Mouse (Mus musculus): Measurements from ENCODE around the gene Lrrfip1. TPM values are rescaled to one million over a fixed set of nuclear protein-coding genes. Genes with fewer than 3 reads are reported as not detected.

Gene Lrrfip1
- total and polyA plus RNA-seq, 2 experiments from 2014 or later = 52.4 to 62.0 TPM

DNA sequence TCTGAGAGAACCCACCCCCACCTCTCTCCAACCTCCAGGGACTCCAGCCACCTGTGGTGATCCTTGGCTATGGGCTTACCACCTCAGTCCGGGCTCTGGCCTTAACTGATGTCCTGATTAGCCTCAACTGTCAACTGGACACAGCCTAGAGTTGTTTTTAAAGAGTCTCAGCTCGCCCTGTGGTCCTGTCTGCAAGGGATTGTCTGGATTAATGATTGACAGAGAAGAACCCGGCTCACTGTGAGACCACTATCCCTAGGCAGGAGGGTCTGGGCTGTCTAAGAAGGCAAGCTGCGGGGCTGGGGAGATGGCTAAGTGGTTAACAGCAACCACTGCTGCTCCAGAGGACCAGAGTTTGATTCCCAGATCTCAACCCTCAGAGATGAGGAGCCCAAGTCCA, 36.0 kb upstream of the Lrrfip1 start:
- Histone ChIP-seq H3K27ac (ENCODE audit: low read depth, low read length) (no peak overlapping the region), H3K4me1 (ENCODE audit: insufficient read depth) (no peaks in the 10 kb centered on the region), H3K36me3 (ENCODE audit: insufficient read depth) (no peaks in the 10 kb centered on the region), H3K4me3 (ENCODE audit: low read depth, low read length) (no peak overlapping the region), H3K9me3 (ENCODE audit: low read length) (no peaks in the 10 kb centered on the region), H3K4me2 (ENCODE audit: low read depth) (no peak overlapping the region), H3K9ac (no peak overlapping the region), H3K27me3 (ENCODE audit: insufficient read depth, low read length) (peaks cover 4% of the 10 kb centered on the region)
- ATAC-seq (no peak), DNase-seq (no peak)
- 55% methylated on average over 4 of the region's 4 CpGs for WGBS
- TF ChIP-seq CTCF (IDR thresholded peaks at IDR 0.05; ENCODE audit: low read depth) = no peak

DNA sequence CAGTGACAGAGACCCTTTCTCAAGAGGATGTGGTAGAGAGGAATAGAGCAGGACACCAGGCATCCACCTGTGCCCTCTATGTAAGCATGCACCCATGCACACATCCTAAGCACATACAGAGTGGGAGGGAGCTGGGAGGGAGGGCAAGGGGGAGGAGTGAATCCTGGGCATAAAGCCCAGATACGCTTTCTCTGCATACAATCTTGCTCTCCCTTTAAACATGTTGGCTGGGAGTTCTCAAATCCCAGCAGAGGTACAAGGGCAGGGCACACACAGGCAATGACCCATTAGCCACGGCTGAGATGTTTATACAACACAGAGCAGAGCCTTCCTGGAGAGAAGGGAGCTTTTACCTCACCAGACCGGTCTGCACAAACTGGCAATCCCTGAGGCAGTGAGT, 35.5 kb upstream of the Lrrfip1 start:
- Histone ChIP-seq H3K27ac (ENCODE audit: low read depth, low read length) (no peak overlapping the region), H3K27me3 (ENCODE audit: insufficient read depth, low read length) (peaks cover under 1% of the 10 kb centered on the region), H3K9me3 (ENCODE audit: low read length) (no peaks in the 10 kb centered on the region), H3K4me2 (ENCODE audit: low read depth) (no peak overlapping the region), H3K4me1 (ENCODE audit: insufficient read depth) (no peaks in the 10 kb centered on the region), H3K9ac (no peak overlapping the region), H3K36me3 (ENCODE audit: insufficient read depth) (no peaks in the 10 kb centered on the region), H3K4me3 (ENCODE audit: low read depth, low read length) (no peak overlapping the region)
- no peak for TF ChIP-seq CTCF (IDR thresholded peaks at IDR 0.05; ENCODE audit: low read depth)
- DNase-seq = peak; percentile 18
- WGBS = 21% methylated on average over 3 of the region's 3 CpGs
- peak; percentile 30; the same call in 1 of the 2 replicates for ATAC-seq

DNA sequence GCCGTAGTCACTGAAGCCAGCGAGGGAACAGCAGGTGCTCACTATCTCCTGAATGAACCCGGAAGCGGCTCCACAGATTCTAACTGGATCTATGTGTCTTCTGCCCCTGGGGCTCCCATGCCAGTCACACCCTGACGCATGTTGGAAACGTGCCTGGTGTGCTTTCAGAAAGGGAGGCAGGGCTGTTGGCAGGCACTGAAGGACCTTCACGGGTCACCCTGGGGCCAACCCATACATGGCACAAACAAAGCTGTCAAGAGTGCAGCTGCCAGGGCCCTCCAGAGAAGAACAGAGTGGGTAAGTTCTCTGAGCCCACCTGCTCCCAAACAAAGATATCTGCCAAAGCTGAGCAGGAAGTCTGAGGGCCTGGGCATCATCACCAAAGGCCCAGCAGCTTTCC, 31.0 kb upstream of the Lrrfip1 start:
- ATAC-seq (peak; percentile 83), DNase-seq (peak; percentile 59)
- Histone ChIP-seq H3K4me2 (ENCODE audit: low read depth) (no peak overlapping the region), H3K36me3 (ENCODE audit: insufficient read depth) (no peaks in the 10 kb centered on the region), H3K9ac (no peak overlapping the region), H3K4me1 (ENCODE audit: insufficient read depth) (no peaks in the 10 kb centered on the region), H3K4me3 (ENCODE audit: low read depth, low read length) (no peak overlapping the region), H3K9me3 (ENCODE audit: low read length) (no peaks in the 10 kb centered on the region), H3K27ac (ENCODE audit: low read depth, low read length) (no peak overlapping the region), H3K27me3 (ENCODE audit: insufficient read depth, low read length) (0 out of 2 replicates have a peak, but pooled peaks cover under 1% of the 10 kb centered on the region)
- no peak for TF ChIP-seq CTCF (IDR thresholded peaks at IDR 0.05; ENCODE audit: low read depth)
- WGBS = 33% methylated on average over 7 of the region's 7 CpGs

GRCm38 (mm10) chr1:90968649-90969048, 29.9 kb upstream of the Lrrfip1 start:
- no peaks in the 10 kb centered on the region for H3K36me3 ChIP-seq (ENCODE audit: insufficient read depth)
- H3K27ac ChIP-seq (ENCODE audit: low read depth, low read length) = no peak overlapping the region
- H3K4me1 ChIP-seq (ENCODE audit: insufficient read depth) = no peaks in the 10 kb centered on the region
- ATAC-seq (no peak), DNase-seq (no peak)
- 66% methylated on average over 4 of the region's 4 CpGs for WGBS
- H3K4me3 ChIP-seq (ENCODE audit: low read depth, low read length) = no peak overlapping the region
- TF ChIP-seq CTCF (IDR thresholded peaks at IDR 0.05; ENCODE audit: low read depth) = no peak
- no peak overlapping the region for H3K4me2 ChIP-seq (ENCODE audit: low read depth)
- no peaks in the 10 kb centered on the region for H3K9me3 ChIP-seq (ENCODE audit: low read length)
- H3K27me3 ChIP-seq (ENCODE audit: insufficient read depth, low read length) = 0 out of 2 replicates have a peak, but pooled peaks cover 5% of the 10 kb centered on the region
- H3K9ac ChIP-seq = no peak overlapping the region

GRCm38 (mm10) chr1:90969347-90969784, 29.2 kb upstream of the Lrrfip1 start, which contains the start of gene Rab17:
Gene Rab17, minus strand, starts transcription at chr1:90969661.
- Histone ChIP-seq H3K9me3 (ENCODE audit: low read length) (no peaks in the 10 kb centered on the region), H3K4me1 (ENCODE audit: insufficient read depth) (no peaks in the 10 kb centered on the region), H3K27ac (ENCODE audit: low read depth, low read length) (no peak within 1 kb of the TSS), H3K4me3 (ENCODE audit: low read depth, low read length) (no peak within 1 kb of the TSS), H3K4me2 (ENCODE audit: low read depth) (no peak within 1 kb of the TSS), H3K36me3 (ENCODE audit: insufficient read depth) (no peaks in the 10 kb centered on the region), H3K27me3 (ENCODE audit: insufficient read depth, low read length) (0 out of 2 replicates have a peak, but pooled peaks cover 5% of the 10 kb centered on the region), H3K9ac (no peak within 1 kb of the TSS)
- ATAC-seq (no peak), DNase-seq (no peak)
- WGBS = 35% methylated on average over 9 of the region's 9 CpGs
- TF ChIP-seq CTCF (IDR thresholded peaks at IDR 0.05; ENCODE audit: low read depth) = no peak

DNA sequence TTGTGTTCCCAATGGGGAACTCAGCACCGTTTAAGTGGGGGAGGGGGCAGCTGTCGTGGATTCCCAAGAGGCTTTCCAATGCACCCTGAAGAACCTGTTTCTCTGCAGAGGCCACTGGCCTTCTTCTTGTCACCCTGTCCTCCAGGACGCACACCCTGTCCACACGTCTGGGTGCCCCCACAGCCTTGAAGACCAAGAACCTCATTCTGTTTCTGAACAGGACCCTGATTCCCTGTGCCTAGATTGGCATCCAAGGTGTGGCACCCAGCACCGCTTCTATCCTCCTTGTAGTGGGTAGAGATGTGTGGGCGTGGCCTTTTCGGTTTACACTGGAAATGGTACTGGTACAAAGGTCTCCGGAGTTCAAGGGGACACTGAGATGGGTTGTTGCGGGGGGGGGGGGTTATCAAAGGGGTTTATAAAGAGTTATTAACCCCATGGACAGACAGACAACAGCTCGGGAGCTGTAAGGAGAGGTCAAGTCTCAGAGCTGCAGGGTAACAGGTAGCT, 28.6 kb upstream of the Lrrfip1 start:
- no peak for DNase-seq

GRCm38 (mm10) chr1:90972911-90973573, 25.5 kb upstream of the Lrrfip1 start:
- peak; percentile 84 for ATAC-seq
- WGBS = 16% methylated on average over 9 of the region's 9 CpGs

More for the DNA sequence above, 28.6 kb upstream of the Lrrfip1 start:
- Histone ChIP-seq H3K4me2 (ENCODE audit: low read depth) (no peak overlapping the region), H3K9ac (no peak overlapping the region), H3K27me3 (ENCODE audit: insufficient read depth, low read length) (0 out of 2 replicates have a peak, but pooled peaks cover 5% of the 10 kb centered on the region), H3K36me3 (ENCODE audit: insufficient read depth) (no peaks in the 10 kb centered on the region), H3K4me1 (ENCODE audit: insufficient read depth) (0 out of 2 replicates have a peak, but pooled peaks cover 4% of the 10 kb centered on the region), H3K27ac (ENCODE audit: low read depth, low read length) (no peak overlapping the region), H3K4me3 (ENCODE audit: low read depth, low read length) (no peak overlapping the region), H3K9me3 (ENCODE audit: low read length) (no peaks in the 10 kb centered on the region)
- TF ChIP-seq CTCF (IDR thresholded peaks at IDR 0.05; ENCODE audit: low read depth) = no peak
- 78% methylated on average over 10 of the region's 10 CpGs for WGBS
- no peak for ATAC-seq

More at GRCm38 (mm10) chr1:90972911-90973573, 25.5 kb upstream of the Lrrfip1 start:
- Histone ChIP-seq H3K27me3 (ENCODE audit: insufficient read depth, low read length) (0 out of 2 replicates have a peak, but pooled peaks cover 5% of the 10 kb centered on the region), H3K36me3 (ENCODE audit: insufficient read depth) (no peaks in the 10 kb centered on the region), H3K4me2 (ENCODE audit: low read depth) (no peak overlapping the region), H3K4me1 (ENCODE audit: insufficient read depth) (peaks cover 14% of the 10 kb centered on the region; the same call in 1 of the 2 replicates), H3K27ac (ENCODE audit: low read depth, low read length) (no peak overlapping the region), H3K4me3 (ENCODE audit: low read depth, low read length) (no peak overlapping the region), H3K9me3 (ENCODE audit: low read length) (no peaks in the 10 kb centered on the region), H3K9ac (no peak overlapping the region)
- DNase-seq = peak; percentile 93
- peak; percentile 98 for TF ChIP-seq CTCF (IDR thresholded peaks at IDR 0.05; ENCODE audit: low read depth)
